Mouse (Mus musculus) neural tube, embryonic 14.5 days (tissue): ENCODE data around the gene Ccdc54. TPM values are rescaled to one million over a fixed set of nuclear protein-coding genes. Genes with fewer than 3 reads are reported as not detected.

Experiments
- ATAC-seq: fragments of 200-750 bp; cut with Nextera tagmentation; 2 replicates; pipeline ENCODE4 v1.8.0; 2017; ENCODE audit warnings: low read depth, mild to moderate bottlenecking, moderate TSS enrichment, moderate library complexity
- H3K27ac ChIP-seq: fragments of 300-500 bp; sonication (generic); 2 replicates; pipeline ENCODE4 v1.5.1; 2014; ENCODE audit warnings: low read depth, mild to moderate bottlenecking, control low read depth, low read length, moderate library complexity, mixed read lengths
- H3K27me3 ChIP-seq: fragments of 300-500 bp; sonication (generic); 2 replicates; pipeline ENCODE4 v1.6.1; 2014; ENCODE audit warnings: low read length; ENCODE audit not compliant: control insufficient read depth, insufficient read depth
- H3K36me3 ChIP-seq: fragments of 300-500 bp; sonication (generic); 2 replicates; pipeline ENCODE4 v1.6.1; 2014; ENCODE audit warnings: low read length, mixed read lengths; ENCODE audit not compliant: control insufficient read depth, insufficient read depth
- H3K4me1 ChIP-seq: fragments of 300-500 bp; sonication (generic); 2 replicates; pipeline ENCODE4 v1.6.1; 2014; ENCODE audit warnings: low read length; ENCODE audit not compliant: control insufficient read depth, insufficient read depth
- H3K4me2 ChIP-seq: fragments of 300-500 bp; sonication (generic); 2 replicates; pipeline ENCODE4 v1.6.1; 2014; ENCODE audit warnings: mild to moderate bottlenecking, low read depth, low read length, control low read depth
- H3K4me3 ChIP-seq: fragments of 300-500 bp; sonication (generic); 2 replicates; pipeline ENCODE4 v1.5.1; 2014; ENCODE audit warnings: low read depth, low read length, control low read depth, mixed read lengths
- H3K9ac ChIP-seq: fragments of 300-500 bp; sonication (generic); replicated peaks from 2 replicates; pipeline ENCODE4 v1.6.1; 2014; ENCODE audit warnings: low read depth, mild to moderate bottlenecking, control low read depth, low read length, mixed read lengths
- H3K9me3 ChIP-seq: fragments of 300-500 bp; sonication (generic); 2 replicates; pipeline ENCODE4 v1.6.1; 2016; ENCODE audit warnings: low read length; ENCODE audit not compliant: control insufficient read depth
- WGBS: fragments of 180-500 bp; shearing (Covaris S2); extraction: QIAGEN DNeasy Blood & Tissue Kit; methylation state at CpG from one replicate; pipeline ENCODE4 v1.1.7; 2014; 5-methylcytosine and 5-hydroxymethylcytosine counted together
- polyA plus RNA-seq: library from polyadenylated mRNA; unstranded; fragments of >200 nt; fragmentation: Nextera tagmentation; extraction: Ambion mirVana; gene quantifications from 2 replicates; pipeline ENCODE4 v1.2.1, GENCODE M21; 2014

Gene Ccdc54
- polyA plus RNA-seq, 1 experiment from 2014 or later: not detected

- WGBS: 50% methylated on average over 6 of the region's 6 CpGs
- Histone ChIP-seq H3K9me3 (no peaks in the 10 kb centered on the region), H3K36me3 (no peaks in the 10 kb centered on the region), H3K4me2 (no peak overlapping the region), H3K27me3 (no peaks in the 10 kb centered on the region), H3K4me1 (no peaks in the 10 kb centered on the region), H3K27ac (no peak overlapping the region), H3K4me3 (no peak overlapping the region), H3K9ac (no peak overlapping the region)
- peak; percentile 59; the same call in 1 of the 2 replicates for ATAC-seq
These were observed 5.7 kb upstream of the Ccdc54 start for GRCm38 (mm10) chr16:50596679-50597078.

- Histone ChIP-seq H3K4me2 (no peak overlapping the region), H3K9me3 (no peaks in the 10 kb centered on the region), H3K27me3 (no peaks in the 10 kb centered on the region), H3K27ac (no peak overlapping the region), H3K36me3 (no peaks in the 10 kb centered on the region), H3K9ac (no peak overlapping the region), H3K4me3 (no peak overlapping the region), H3K4me1 (no peaks in the 10 kb centered on the region)
- peak; percentile 62 for ATAC-seq
- WGBS: 50% methylated on average over 4 of the region's 4 CpGs
These were observed 5.2 kb upstream of the Ccdc54 start for GRCm38 (mm10) chr16:50596171-50596570.

GRCm38 (mm10) chr16:50594876-50595275 lies 3.9 kb upstream of the Ccdc54 start:
- Histone ChIP-seq H3K4me2 (no peak overlapping the region), H3K27me3 (no peaks in the 10 kb centered on the region), H3K9ac (no peak overlapping the region), H3K9me3 (no peaks in the 10 kb centered on the region), H3K4me1 (no peaks in the 10 kb centered on the region), H3K27ac (no peak overlapping the region), H3K36me3 (no peaks in the 10 kb centered on the region), H3K4me3 (no peak overlapping the region)
- WGBS: 56% methylated on average over 1 of the region's 1 CpGs
- ATAC-seq: no peak

- Histone ChIP-seq H3K4me2 (no peak overlapping the region), H3K9ac (no peak overlapping the region), H3K27me3 (no peaks in the 10 kb centered on the region), H3K4me1 (no peaks in the 10 kb centered on the region), H3K36me3 (no peaks in the 10 kb centered on the region), H3K27ac (no peak overlapping the region), H3K9me3 (no peaks in the 10 kb centered on the region), H3K4me3 (no peak overlapping the region)
- WGBS: 91% methylated on average over 11 of the region's 11 CpGs
- no peak for ATAC-seq
These were observed 2.4 kb upstream of the Ccdc54 start for GRCm38 (mm10) chr16:50593361-50593760.

GRCm38 (mm10) chr16:50589574-50590151 lies 1.3 kb downstream of the Ccdc54 start:
- Histone ChIP-seq H3K9me3 (no peaks in the 10 kb centered on the region), H3K4me1 (no peaks in the 10 kb centered on the region), H3K4me2 (no peak overlapping the region), H3K27me3 (no peaks in the 10 kb centered on the region), H3K27ac (no peak overlapping the region), H3K36me3 (no peaks in the 10 kb centered on the region), H3K9ac (no peak overlapping the region), H3K4me3 (no peak overlapping the region)
- 84% methylated on average over 11 of the region's 11 CpGs for WGBS
- ATAC-seq: no peak

GRCm38 (mm10) chr16:50588191-50588590 lies 2.8 kb downstream of the Ccdc54 start:
- no peak overlapping the region for H3K4me2 ChIP-seq
- ATAC-seq: no peak
- WGBS: 80% methylated on average over 1 of the region's 1 CpGs
- H3K9ac ChIP-seq: no peak overlapping the region
- no peak overlapping the region for H3K27ac ChIP-seq
- no peaks in the 10 kb centered on the region for H3K27me3 ChIP-seq
- no peaks in the 10 kb centered on the region for H3K4me1 ChIP-seq
- no peaks in the 10 kb centered on the region for H3K36me3 ChIP-seq
- H3K9me3 ChIP-seq: no peaks in the 10 kb centered on the region
- H3K4me3 ChIP-seq: no peak overlapping the region

- Histone ChIP-seq H3K9me3 (no peaks in the 10 kb centered on the region), H3K4me2 (no peak overlapping the region), H3K27ac (no peak overlapping the region), H3K4me1 (no peaks in the 10 kb centered on the region), H3K36me3 (no peaks in the 10 kb centered on the region), H3K4me3 (no peak overlapping the region), H3K27me3 (no peaks in the 10 kb centered on the region), H3K9ac (no peak overlapping the region)
- ATAC-seq: no peak
- 94% methylated on average over 7 of the region's 7 CpGs for WGBS
These were observed 3.8 kb downstream of the Ccdc54 start for GRCm38 (mm10) chr16:50587139-50587538.

GRCm38 (mm10) chr16:50578361-50578760 lies 12.6 kb downstream of the Ccdc54 start:
- H3K4me1 ChIP-seq: no peaks in the 10 kb centered on the region
- WGBS: 78% methylated on average over 6 of the region's 6 CpGs
- H3K27ac ChIP-seq: no peak overlapping the region
- no peak for ATAC-seq
- H3K27me3 ChIP-seq: no peaks in the 10 kb centered on the region
- H3K9ac ChIP-seq: no peak overlapping the region
- H3K9me3 ChIP-seq: no peaks in the 10 kb centered on the region
- no peak overlapping the region for H3K4me2 ChIP-seq
- H3K4me3 ChIP-seq: no peak overlapping the region
- H3K36me3 ChIP-seq: no peaks in the 10 kb centered on the region

GRCm38 (mm10) chr16:50572557-50572956 lies 18.4 kb downstream of the Ccdc54 start:
- Histone ChIP-seq H3K9ac (no peak overlapping the region), H3K4me1 (no peaks in the 10 kb centered on the region), H3K4me2 (no peak overlapping the region), H3K36me3 (no peaks in the 10 kb centered on the region), H3K9me3 (no peaks in the 10 kb centered on the region), H3K4me3 (no peak overlapping the region), H3K27me3 (no peaks in the 10 kb centered on the region), H3K27ac (no peak overlapping the region)
- WGBS: 84% methylated on average over 13 of the region's 13 CpGs
- ATAC-seq: no peak
